Mouse (Mus musculus): ENCODE data around the gene Fgl2.

DNA sequence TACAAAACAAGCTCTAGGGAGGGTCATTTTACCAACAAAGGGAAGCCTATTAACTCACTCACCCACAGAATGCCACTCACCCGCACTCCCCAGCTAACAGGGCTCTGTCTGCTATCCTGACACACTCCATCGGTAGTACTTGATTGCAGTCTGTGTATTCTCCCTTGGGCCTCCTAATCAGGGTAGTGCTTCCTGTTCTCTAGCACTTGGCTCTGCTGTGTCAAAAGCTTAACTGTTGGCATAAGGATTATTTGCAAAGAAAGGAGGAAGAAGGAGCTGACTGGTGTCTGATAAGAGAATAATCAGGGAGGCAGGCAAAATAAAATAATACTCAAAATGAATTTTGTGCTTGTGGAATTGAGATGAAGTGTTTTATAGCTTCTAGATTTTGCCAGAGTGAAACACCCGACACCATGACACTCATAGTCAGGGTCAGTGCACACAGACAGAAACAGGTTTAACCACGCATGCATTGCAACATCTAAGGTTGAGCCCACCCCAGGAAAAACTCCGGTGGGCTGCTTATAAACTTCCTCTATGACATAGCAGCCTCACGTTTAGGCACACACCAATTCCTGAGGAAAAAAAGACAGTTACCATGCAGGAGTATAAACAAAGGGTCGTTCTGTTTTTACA lies 22.9 kb downstream of the Fgl2 start:
- TF ChIP-seq CTCF (IDR thresholded peaks at IDR 0.05; ENCODE audit: borderline replicate concordance, insufficient read depth, low read length), result no peak
- no peak for TF ChIP-seq POLR2A (IDR thresholded peaks at IDR 0.05; ENCODE audit: low read depth, low read length)
